Mouse (Mus musculus) liver, embryonic 14.5 days (tissue): ENCODE measurements around the gene Adra1b. TPM values are rescaled to one million over a fixed set of nuclear protein-coding genes. Genes with fewer than 3 reads are reported as not detected.
A peak's percentile ranks its signal among the peaks of the same experiment; 100 is the strongest.

Source experiments
- ATAC-seq: fragments of 200-750 bp; cut with Nextera tagmentation; 2 replicates; pipeline ENCODE4 v1.8.0; 2017; ENCODE audit warnings: moderate number of reproducible peaks, mild to moderate bottlenecking, moderate library complexity; ENCODE audit not compliant: insufficient read depth
- DNase-seq, 3 experiments: peaks; one replicate each; pipeline ENCODE4 v3.0.0-alpha.2; 2012 to 2013; ENCODE audit warnings: low read depth in 3 of 3, low spot score in 3 of 3
- H3K27ac ChIP-seq: fragments of 300-500 bp; sonication (generic); 2 replicates; pipeline ENCODE4 v1.5.1; 2014; ENCODE audit warnings: moderate library complexity, mild to moderate bottlenecking, control low read depth, inconsistent platforms
- H3K27me3 ChIP-seq: fragments of 300-500 bp; sonication (generic); 2 replicates; pipeline ENCODE4 v1.6.1; 2014; ENCODE audit warnings: mild to moderate bottlenecking, low read length, moderate library complexity; ENCODE audit not compliant: control insufficient read depth, insufficient read depth
- H3K36me3 ChIP-seq: fragments of 300-500 bp; sonication (generic); replicated peaks from 2 replicates; pipeline ENCODE4 v1.6.1; 2014; ENCODE audit warnings: low read depth; ENCODE audit not compliant: control insufficient read depth, insufficient read depth
- H3K4me1 ChIP-seq, 2 experiments: fragments of 200-500 bp in 1 of 2; fragments of 300-500 bp in 1 of 2; sonication (generic) in 1 of 2; replicated peaks; 2 replicates each; pipeline ENCODE4 v1.6.1; 2012 to 2014; ENCODE audit warnings: antibody characterized with exemption in 1 of 2, inconsistent platforms in 1 of 2, low read length in 1 of 2; ENCODE audit not compliant: control insufficient read depth in 2 of 2, insufficient read depth in 2 of 2
- H3K4me2 ChIP-seq: fragments of 300-500 bp; sonication (generic); 2 replicates; pipeline ENCODE4 v1.6.1; 2014; ENCODE audit warnings: low read depth, mild to moderate bottlenecking, control low read depth, moderate library complexity
- H3K4me3 ChIP-seq, 2 experiments: fragments of 200-500 bp in 1 of 2; fragments of 300-500 bp in 1 of 2; sonication (generic) in 1 of 2; 2 replicates each; pipeline ENCODE4 v1.5.1; 2012 to 2014; ENCODE audit warnings: low read depth in 2 of 2, low read length in 2 of 2, mild to moderate bottlenecking in 2 of 2, control low read depth in 1 of 2, inconsistent platforms in 1 of 2, moderate library complexity in 1 of 2; ENCODE audit not compliant: insufficient read depth in 1 of 2
- H3K9ac ChIP-seq: fragments of 300-500 bp; sonication (generic); replicated peaks from 2 replicates; pipeline ENCODE4 v1.6.1; 2014; ENCODE audit warnings: mild to moderate bottlenecking, control low read depth, moderate library complexity
- H3K9me3 ChIP-seq: fragments of 300-500 bp; sonication (generic); 2 replicates; pipeline ENCODE4 v1.6.1; 2016; ENCODE audit warnings: low read length, mixed read lengths; ENCODE audit not compliant: control insufficient read depth
- CTCF ChIP-seq: IDR thresholded peaks from 2 replicates; pipeline ENCODE4 v1.5.1; 2016; ENCODE audit warnings: antibody characterized with exemption, low read depth, control low read depth
- EP300 ChIP-seq: IDR thresholded peaks from 2 replicates; pipeline ENCODE4 v1.6.1; 2016; ENCODE audit warnings: antibody characterized with exemption, low read depth
- WGBS: fragments of 180-500 bp; shearing (Covaris S2); extraction: QIAGEN DNeasy Blood & Tissue Kit; methylation state at CpG from one replicate; pipeline ENCODE4 v1.1.7; 2014; ENCODE audit not compliant: insufficient replicate concordance; 5-methylcytosine and 5-hydroxymethylcytosine counted together
- polyA plus RNA-seq, 2 experiments: library from polyadenylated mRNA; depleted of rRNA in 1 of 2; stranded (reverse) in 1 of 2; unstranded in 1 of 2; fragments of >200 nt; fragmentation: Nextera tagmentation in 1 of 2; extraction: Ambion mirVana in 1 of 2; gene quantifications; 2 replicates each; pipeline versions ENCODE4 v1.2.1 to v1.2.3; 2012 to 2014

The Adra1b gene
- polyA plus RNA-seq, 2 experiments = 1.7 to 8.3 TPM

- 66% methylated on average over 4 of the region's 4 CpGs for WGBS
- Histone ChIP-seq H3K4me1 (0 out of 4 replicates have a peak, but pooled peaks cover 0 to 3% of the 10 kb centered on the region in 2 experiments), H3K4me3 (no peak overlapping the region), H3K9ac (no peak overlapping the region), H3K27ac (no peak overlapping the region), H3K27me3 (no peaks in the 10 kb centered on the region), H3K4me2 (no peak overlapping the region), H3K9me3 (no peaks in the 10 kb centered on the region), H3K36me3 (no peaks in the 10 kb centered on the region)
- TF ChIP-seq CTCF = no peak
- TF ChIP-seq EP300 = no peak
- DNase-seq (no peak), ATAC-seq (no peak)
Observed at GRCm38 (mm10) chr11:43826769-43827168, 74.2 kb downstream of the Adra1b start.

- H3K9ac ChIP-seq = no peak overlapping the region
- no peak for ATAC-seq
Observed at GRCm38 (mm10) chr11:43823349-43823748, 77.7 kb downstream of the Adra1b start.

GRCm38 (mm10) chr11:43820552-43821460, 80.2 kb downstream of the Adra1b start:
- H3K9ac ChIP-seq = no peak overlapping the region
- DNase-seq (no peak), ATAC-seq (no peak)
- no peaks in the 10 kb centered on the region for H3K27me3 ChIP-seq
- TF ChIP-seq CTCF (no peak), EP300 (no peak)
- no peak overlapping the region for H3K4me2 ChIP-seq
- H3K36me3 ChIP-seq = no peaks in the 10 kb centered on the region
- H3K27ac ChIP-seq = no peak overlapping the region
- no peak overlapping the region for H3K4me3 ChIP-seq
- H3K4me1 ChIP-seq = 0 out of 4 replicates have a peak, but pooled peaks cover 0 to 3% of the 10 kb centered on the region in 2 experiments
- no peaks in the 10 kb centered on the region for H3K9me3 ChIP-seq
- WGBS = 59% methylated on average over 11 of the region's 11 CpGs

More at GRCm38 (mm10) chr11:43823349-43823748, 77.7 kb downstream of the Adra1b start:
- no peak overlapping the region for H3K4me2 ChIP-seq
- H3K27ac ChIP-seq = no peak overlapping the region
- 47% methylated on average over 5 of the region's 5 CpGs for WGBS
- no peaks in the 10 kb centered on the region for H3K36me3 ChIP-seq
- no peaks in the 10 kb centered on the region for H3K27me3 ChIP-seq
- no peak overlapping the region for H3K4me3 ChIP-seq
- TF ChIP-seq CTCF (no peak), EP300 (no peak)
- peak in 1 of 3 experiments; percentile 1 for DNase-seq
- H3K4me1 ChIP-seq = 0 out of 4 replicates have a peak, but pooled peaks cover 0 to 3% of the 10 kb centered on the region in 2 experiments
- no peaks in the 10 kb centered on the region for H3K9me3 ChIP-seq

- ATAC-seq = no peak
- 56% methylated on average over 9 of the region's 9 CpGs for WGBS
- Histone ChIP-seq H3K36me3 (no peaks in the 10 kb centered on the region), H3K9me3 (no peaks in the 10 kb centered on the region), H3K4me1 (no peaks in the 10 kb centered on the region), H3K4me2 (no peak overlapping the region), H3K4me3 (no peak overlapping the region), H3K9ac (no peak overlapping the region), H3K27me3 (no peaks in the 10 kb centered on the region), H3K27ac (no peak overlapping the region)
- TF ChIP-seq CTCF = no peak
- no peak for TF ChIP-seq EP300
- DNase-seq = no peak
Observed at GRCm38 (mm10) chr11:43817368-43817923, 83.6 kb downstream of the Adra1b start.

- H3K27me3 ChIP-seq = no peaks in the 10 kb centered on the region
- DNase-seq = no peak
- no peak for ATAC-seq
- no peaks in the 10 kb centered on the region for H3K36me3 ChIP-seq
- no peak overlapping the region for H3K9ac ChIP-seq
- 44% methylated on average over 5 of the region's 5 CpGs for WGBS
- TF ChIP-seq CTCF = no peak
- TF ChIP-seq EP300 = no peak
- H3K4me1 ChIP-seq = no peaks in the 10 kb centered on the region
- H3K4me3 ChIP-seq = no peak overlapping the region
- no peak overlapping the region for H3K27ac ChIP-seq
- no peak overlapping the region for H3K4me2 ChIP-seq
- no peaks in the 10 kb centered on the region for H3K9me3 ChIP-seq
Observed at GRCm38 (mm10) chr11:43812535-43812934, 88.5 kb downstream of the Adra1b start.
